Comparison of ENCODE assay signal across 25 mouse cellular contexts in genomic region chr12:12668919-12669318, GRCm38 (mm10).
DNase-seq lines count a peak whose midpoint lies in the region; ATAC-seq and TF ChIP-seq lines count a peak whose summit lies in the region.
"Had no signal": no experiment of that assay in that cellular context is flagged by ENCODE, and none has a peak within 500 bp of the region (broad histone marks: within the 10 kb centered on the region; RNA-seq: fewer than 3 reads in every experiment).

No protein-coding gene starts in this region.

- no peak overlapping the region for H3K9ac ChIP-seq in forebrain, embryonic 15.5 days (replicated peaks)
- no peak overlapping the region for H3K9ac ChIP-seq in forebrain, embryonic 11.5 days (ENCODE audit: low read length)
- H3K9ac ChIP-seq in hindbrain, embryonic 14.5 days: no peak overlapping the region
- no peak overlapping the region for H3K9ac ChIP-seq in hindbrain, embryonic 16.5 days (ENCODE audit: low read depth, low read length)
- H3K9ac ChIP-seq in forebrain, postnatal 0 days: no peak overlapping the region
- H3K9ac ChIP-seq: heart, embryonic 12.5 days; heart, embryonic 15.5 days; hindbrain, embryonic 12.5 days had no signal

- no peak overlapping the region for H3K4me2 ChIP-seq in forebrain, embryonic 15.5 days (replicated peaks)
- H3K4me2 ChIP-seq in forebrain, embryonic 11.5 days (ENCODE audit: low read depth, low read length, severe bottlenecking): no peak overlapping the region
- no peak overlapping the region for H3K4me2 ChIP-seq in hindbrain, embryonic 14.5 days (replicated peaks)
- no peak overlapping the region for H3K4me2 ChIP-seq in hindbrain, embryonic 16.5 days (ENCODE audit: low read length)
- no peak overlapping the region for H3K4me2 ChIP-seq in forebrain, postnatal 0 days (ENCODE audit: low read depth)
- H3K4me2 ChIP-seq: heart, embryonic 12.5 days; heart, embryonic 15.5 days; hindbrain, embryonic 12.5 days had no signal

- 58% methylated on average over 4 of the region's 4 CpGs for WGBS in forebrain, embryonic 15.5 days
- 92% methylated on average over 4 of the region's 4 CpGs for WGBS in forebrain, embryonic 11.5 days
- WGBS in hindbrain, embryonic 14.5 days: 72% methylated on average over 4 of the region's 4 CpGs
- 84% methylated on average over 4 of the region's 4 CpGs for WGBS in hindbrain, embryonic 16.5 days
- 81% methylated on average over 4 of the region's 4 CpGs for WGBS in embryonic facial prominence, embryonic 10.5 days
- WGBS in forebrain, postnatal 0 days: 64% methylated on average over 4 of the region's 4 CpGs

- H3K9me3 ChIP-seq in forebrain, embryonic 15.5 days: no peaks in the 10 kb centered on the region
- no peaks in the 10 kb centered on the region for H3K9me3 ChIP-seq in forebrain, embryonic 11.5 days (ENCODE audit: control insufficient read depth, low read length)
- no peaks in the 10 kb centered on the region for H3K9me3 ChIP-seq in hindbrain, embryonic 14.5 days (ENCODE audit: control insufficient read depth, low read length)
- no peaks in the 10 kb centered on the region for H3K9me3 ChIP-seq in hindbrain, embryonic 16.5 days (ENCODE audit: control insufficient read depth, low read length)
- no peaks in the 10 kb centered on the region for H3K9me3 ChIP-seq in embryonic facial prominence, embryonic 10.5 days
- H3K9me3 ChIP-seq in forebrain, postnatal 0 days (ENCODE audit: low read length): no peaks in the 10 kb centered on the region
- H3K9me3 ChIP-seq: heart, embryonic 12.5 days; heart, embryonic 15.5 days; hindbrain, embryonic 12.5 days had no signal

- no peaks in the 10 kb centered on the region for H3K36me3 ChIP-seq in forebrain, embryonic 15.5 days
- no peaks in the 10 kb centered on the region for H3K36me3 ChIP-seq in forebrain, embryonic 11.5 days (ENCODE audit: control insufficient read depth, insufficient read depth, low read length)
- H3K36me3 ChIP-seq in hindbrain, embryonic 14.5 days (replicated peaks; ENCODE audit: control insufficient read depth, insufficient read depth): no peaks in the 10 kb centered on the region
- H3K36me3 ChIP-seq in hindbrain, embryonic 16.5 days (ENCODE audit: control insufficient read depth, insufficient read depth, low read length): no peaks in the 10 kb centered on the region
- H3K36me3 ChIP-seq in embryonic facial prominence, embryonic 10.5 days (replicated peaks): no peaks in the 10 kb centered on the region
- H3K36me3 ChIP-seq in forebrain, postnatal 0 days (ENCODE audit: insufficient read depth): no peaks in the 10 kb centered on the region
- H3K36me3 ChIP-seq: heart, embryonic 12.5 days; heart, embryonic 15.5 days; hindbrain, embryonic 12.5 days had no signal

- no peak for DNase-seq in forebrain, embryonic 11.5 days (ENCODE audit: low spot score)
- no peak for DNase-seq in hindbrain, embryonic 14.5 days (ENCODE audit: low spot score)
- DNase-seq in embryonic facial prominence, embryonic 10.5 days (ENCODE audit: low spot score): no peak
- no peak for DNase-seq in forebrain, postnatal 0 days
- DNase-seq in liver: no peak
- DNase-seq: adrenal gland, adult 2 months; adrenal gland, postnatal 14 days; cerebellum, adult 11-12 months; cerebellum, adult 8-10 months; cerebellum, postnatal 10 days; cerebellum, postnatal 36 days; embryo, embryonic 11 days; gastrocnemius, postnatal 10 days; gastrocnemius, postnatal 36 days; heart, adult 18-20 months; heart, postnatal 10 days; heart, postnatal 4 days; kidney, adult 2 months had no signal

- H3K27ac ChIP-seq in forebrain, embryonic 15.5 days (replicated peaks): no peak overlapping the region
- H3K27ac ChIP-seq in forebrain, embryonic 11.5 days (ENCODE audit: low read depth, low read length): no peak overlapping the region
- no peak overlapping the region for H3K27ac ChIP-seq in hindbrain, embryonic 14.5 days
- no peak overlapping the region for H3K27ac ChIP-seq in hindbrain, embryonic 16.5 days (ENCODE audit: low read depth, low read length)
- H3K27ac ChIP-seq in embryonic facial prominence, embryonic 10.5 days (replicated peaks): 0 out of 2 replicates have a peak overlapping the region, but pooled peaks have one; percentile 1
- H3K27ac ChIP-seq in forebrain, postnatal 0 days (ENCODE audit: low read depth, low read length): no peak overlapping the region
- H3K27ac ChIP-seq: heart, embryonic 15.5 days; hindbrain, embryonic 12.5 days had no signal

- no peak overlapping the region for H3K4me3 ChIP-seq in forebrain, embryonic 15.5 days
- H3K4me3 ChIP-seq in forebrain, embryonic 11.5 days (ENCODE audit: low read depth, low read length): no peak overlapping the region
- H3K4me3 ChIP-seq in hindbrain, embryonic 14.5 days (replicated peaks; ENCODE audit: low read length): no peak overlapping the region
- no peak overlapping the region for H3K4me3 ChIP-seq in hindbrain, embryonic 16.5 days (ENCODE audit: low read length)
- H3K4me3 ChIP-seq in embryonic facial prominence, embryonic 10.5 days: no peak overlapping the region
- H3K4me3 ChIP-seq in forebrain, postnatal 0 days (ENCODE audit: low read depth, low read length): no peak overlapping the region
- H3K4me3 ChIP-seq: heart, embryonic 12.5 days; heart, embryonic 15.5 days; hindbrain, embryonic 12.5 days had no signal

- H3K27me3 ChIP-seq in forebrain, embryonic 15.5 days: no peaks in the 10 kb centered on the region
- no peaks in the 10 kb centered on the region for H3K27me3 ChIP-seq in forebrain, embryonic 11.5 days (ENCODE audit: control insufficient read depth, insufficient read depth, low read length)
- no peaks in the 10 kb centered on the region for H3K27me3 ChIP-seq in hindbrain, embryonic 14.5 days (ENCODE audit: control insufficient read depth, insufficient read depth, low read length)
- H3K27me3 ChIP-seq in hindbrain, embryonic 16.5 days (replicated peaks; ENCODE audit: control insufficient read depth, insufficient read depth, low read length): no peaks in the 10 kb centered on the region
- H3K27me3 ChIP-seq in embryonic facial prominence, embryonic 10.5 days (replicated peaks; ENCODE audit: low read depth, poor library complexity, severe bottlenecking): no peaks in the 10 kb centered on the region
- no peaks in the 10 kb centered on the region for H3K27me3 ChIP-seq in forebrain, postnatal 0 days (ENCODE audit: insufficient read depth, low read length)
- H3K27me3 ChIP-seq: heart, embryonic 12.5 days; heart, embryonic 15.5 days; hindbrain, embryonic 12.5 days had no signal

- no peaks in the 10 kb centered on the region for H3K4me1 ChIP-seq in forebrain, embryonic 15.5 days
- no peaks in the 10 kb centered on the region for H3K4me1 ChIP-seq in forebrain, embryonic 11.5 days (replicated peaks; ENCODE audit: control insufficient read depth, insufficient read depth, low read length)
- no peaks in the 10 kb centered on the region for H3K4me1 ChIP-seq in hindbrain, embryonic 14.5 days (replicated peaks; ENCODE audit: control insufficient read depth, insufficient read depth, low read length)
- H3K4me1 ChIP-seq in hindbrain, embryonic 16.5 days (ENCODE audit: control insufficient read depth, insufficient read depth, low read depth, low read length): no peaks in the 10 kb centered on the region
- H3K4me1 ChIP-seq in embryonic facial prominence, embryonic 10.5 days: peaks cover 12% of the 10 kb centered on the region
- H3K4me1 ChIP-seq in forebrain, postnatal 0 days (ENCODE audit: insufficient read depth): no peaks in the 10 kb centered on the region; the same call in 1 of the 2 replicates

- no peak for TF ChIP-seq CTCF in forebrain, postnatal 0 days (IDR thresholded peaks at IDR 0.05; ENCODE audit: low read depth)

- peak; percentile 68; the same call in 1 of the 2 replicates for ATAC-seq in forebrain, embryonic 15.5 days (replicated peaks)
- no peak for ATAC-seq in forebrain, embryonic 11.5 days (replicated peaks; ENCODE audit: low FRiP score)
- ATAC-seq in hindbrain, embryonic 14.5 days (ENCODE audit: low FRiP score): peak; percentile 17; the same call in 1 of the 2 replicates
- ATAC-seq in hindbrain, embryonic 16.5 days: no peak
- ATAC-seq in forebrain, postnatal 0 days: peak; percentile 53
- ATAC-seq: CD4-positive, CD25-positive, alpha-beta regulatory T cell, adult 4 months; intestine, postnatal 0 days had no signal

Comparison
In these comparisons a context has a peak if more than half of its experiments do, and no peak if none do; other contexts are left out.
1. ATAC-seq: peak in forebrain, embryonic 15.5 days (single experiment), hindbrain, embryonic 14.5 days (single experiment) and forebrain, postnatal 0 days (single experiment); none in forebrain, embryonic 11.5 days (single experiment) and hindbrain, embryonic 16.5 days (single experiment).